Mouse (Mus musculus) ES-Bruce4 (cell line): ENCODE results near the gene Pde4d. TPM values are rescaled to one million over a fixed set of nuclear protein-coding genes. Genes with fewer than 3 reads are reported as not detected.

Source experiments
- H3K27ac ChIP-seq: 2 replicates; pipeline ENCODE4 v1.5.1; 2012; ENCODE audit warnings: low read length, inconsistent platforms; ENCODE audit not compliant: insufficient read depth
- H3K27me3 ChIP-seq: 2 replicates; pipeline ENCODE4 v1.6.1; 2012; ENCODE audit warnings: mild to moderate bottlenecking, low read length, inconsistent platforms; ENCODE audit not compliant: control insufficient read depth, poor library complexity, insufficient read depth, severe bottlenecking
- H3K36me3 ChIP-seq: 2 replicates; pipeline ENCODE4 v1.6.1; 2012; ENCODE audit warnings: inconsistent platforms, mild to moderate bottlenecking, low read length, moderate library complexity; ENCODE audit not compliant: control insufficient read depth, poor library complexity, insufficient read depth, severe bottlenecking
- H3K4me1 ChIP-seq: one replicate; pipeline ENCODE4 v1.8.1; 2011; ENCODE audit warnings: low read length; ENCODE audit not compliant: control insufficient read depth, insufficient read depth
- H3K4me3 ChIP-seq: 2 replicates; pipeline ENCODE4 v1.5.1; 2011; ENCODE audit warnings: low read depth, mild to moderate bottlenecking, low read length
- H3K9ac ChIP-seq: 2 replicates; pipeline ENCODE4 v1.6.1; 2012; ENCODE audit warnings: low read depth, mild to moderate bottlenecking, inconsistent platforms; ENCODE audit not compliant: poor library complexity, severe bottlenecking
- H3K9me3 ChIP-seq: replicated peaks from 2 replicates; pipeline ENCODE4 v1.6.1; 2012; ENCODE audit warnings: mild to moderate bottlenecking, low read length, inconsistent platforms; ENCODE audit not compliant: control insufficient read depth, poor library complexity, insufficient read depth, severe bottlenecking
- CTCF ChIP-seq: IDR thresholded peaks from one replicate; pipeline ENCODE4 v1.8.1; 2011; ENCODE audit warnings: low read depth, low read length
- EP300 ChIP-seq: IDR thresholded peaks from 2 replicates; pipeline ENCODE4 v1.6.1; 2011; ENCODE audit warnings: low read depth, low read length; ENCODE audit not compliant: insufficient read depth
- POLR2A ChIP-seq: IDR thresholded peaks from one replicate; pipeline ENCODE4 v1.8.1; 2011; ENCODE audit warnings: low read length; ENCODE audit not compliant: insufficient read depth
- polyA plus RNA-seq: library from polyadenylated mRNA; stranded (reverse); fragments of >200 nt; gene quantifications from 2 replicates; pipeline ENCODE4 v1.2.4, GENCODE M21; 2011; ENCODE audit warnings: low read depth; ENCODE audit not compliant: missing spikeins, insufficient read depth, insufficient read length

Gene Pde4d
- polyA plus RNA-seq, 1 experiment, result 5.0 TPM

DNA sequence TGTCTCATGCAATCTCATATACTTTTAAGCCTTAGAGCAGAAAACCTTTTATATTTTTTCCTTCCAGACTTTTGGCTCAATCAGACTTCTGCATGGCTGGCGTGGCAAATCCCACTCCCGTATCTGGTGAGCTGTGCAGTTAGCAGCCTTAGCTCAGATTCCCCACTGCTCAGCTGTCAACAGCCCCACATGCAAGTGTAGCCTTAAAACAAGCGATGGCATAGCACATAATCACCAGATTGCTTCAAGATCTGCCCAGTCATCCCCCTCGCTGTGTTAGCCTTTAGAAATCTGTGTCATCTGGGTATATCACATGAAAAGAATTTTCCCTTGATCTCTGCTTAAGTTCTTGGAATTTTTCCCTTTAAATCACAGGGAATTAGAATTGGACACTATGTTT lies 686.7 kb downstream of the Pde4d start:
- no peak for TF ChIP-seq EP300
- no peak for TF ChIP-seq POLR2A
- no peak overlapping the region for H3K9ac ChIP-seq
- no peaks in the 10 kb centered on the region for H3K36me3 ChIP-seq
- H3K27me3 ChIP-seq, result no peaks in the 10 kb centered on the region
- no peaks in the 10 kb centered on the region for H3K4me1 ChIP-seq
- no peak overlapping the region for H3K4me3 ChIP-seq
- no peaks in the 10 kb centered on the region for H3K9me3 ChIP-seq
- H3K27ac ChIP-seq, result no peak overlapping the region

DNA sequence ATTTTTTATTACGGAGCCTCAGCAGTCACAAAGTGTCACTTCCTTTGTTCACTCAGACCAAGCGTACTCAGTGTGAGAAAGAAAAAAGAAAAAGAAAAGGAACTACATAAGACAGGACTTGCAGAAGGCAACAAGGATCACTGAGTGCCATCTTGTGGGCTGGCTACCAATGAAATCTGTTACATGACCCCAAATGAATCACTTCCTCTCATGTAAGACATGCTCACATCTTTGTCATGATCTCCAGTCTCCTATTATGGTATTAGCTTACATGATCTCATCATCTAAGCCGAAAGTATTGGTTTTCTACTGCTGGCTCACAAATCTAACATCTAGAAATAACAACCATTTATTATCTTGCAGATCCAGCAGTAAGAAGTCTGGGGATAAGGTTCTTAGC lies 709.0 kb downstream of the Pde4d start:
- H3K9ac ChIP-seq, result no peak overlapping the region
- H3K27me3 ChIP-seq, result no peaks in the 10 kb centered on the region
- TF ChIP-seq POLR2A (no peak), CTCF (no peak), EP300 (no peak)
- H3K4me3 ChIP-seq, result no peak overlapping the region
- no peaks in the 10 kb centered on the region for H3K4me1 ChIP-seq
- no peaks in the 10 kb centered on the region for H3K36me3 ChIP-seq
- no peak overlapping the region for H3K27ac ChIP-seq
- H3K9me3 ChIP-seq, result no peaks in the 10 kb centered on the region

DNA sequence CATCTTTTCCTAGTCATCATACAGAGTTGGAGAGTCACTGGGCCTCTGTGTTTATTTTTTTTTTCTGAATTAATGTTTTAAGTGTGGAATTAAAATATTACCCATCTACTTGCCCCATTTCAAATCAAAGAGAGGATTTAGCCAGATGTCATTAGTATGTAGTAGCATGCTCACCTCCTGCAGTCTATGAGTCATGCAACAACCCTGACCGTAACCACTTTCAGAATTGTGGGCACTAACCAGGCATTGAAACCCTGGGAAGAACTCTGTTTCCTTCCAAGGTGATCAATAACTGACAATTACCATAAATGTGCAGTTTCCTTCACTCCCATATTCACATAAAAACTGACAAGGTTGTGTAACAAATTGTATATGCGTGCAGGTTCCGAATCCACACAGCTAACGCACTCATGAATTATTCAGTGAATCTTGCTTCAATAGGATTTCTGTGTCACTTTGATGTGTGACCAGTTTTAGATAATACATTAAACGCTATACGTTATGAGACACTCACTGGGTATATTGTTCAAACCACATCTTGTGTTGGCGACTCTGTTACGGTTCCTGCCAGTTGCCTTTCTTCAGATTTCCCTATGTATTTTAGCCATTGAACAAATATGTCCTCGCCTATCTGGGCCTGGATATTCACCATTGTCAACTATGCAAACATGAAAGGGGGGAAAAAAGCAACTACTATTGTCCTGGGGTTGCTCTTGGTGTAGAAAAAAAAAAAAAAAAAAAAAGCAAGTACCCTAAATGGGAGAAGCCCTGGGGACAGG lies 719.0 kb downstream of the Pde4d start:
- H3K36me3 ChIP-seq, result no peaks in the 10 kb centered on the region
- H3K27ac ChIP-seq, result no peak overlapping the region
- H3K9me3 ChIP-seq, result no peaks in the 10 kb centered on the region
- TF ChIP-seq CTCF (no peak), EP300 (no peak), POLR2A (no peak)
- H3K9ac ChIP-seq, result no peak overlapping the region
- no peaks in the 10 kb centered on the region for H3K4me1 ChIP-seq
- no peaks in the 10 kb centered on the region for H3K27me3 ChIP-seq
- no peak overlapping the region for H3K4me3 ChIP-seq

DNA sequence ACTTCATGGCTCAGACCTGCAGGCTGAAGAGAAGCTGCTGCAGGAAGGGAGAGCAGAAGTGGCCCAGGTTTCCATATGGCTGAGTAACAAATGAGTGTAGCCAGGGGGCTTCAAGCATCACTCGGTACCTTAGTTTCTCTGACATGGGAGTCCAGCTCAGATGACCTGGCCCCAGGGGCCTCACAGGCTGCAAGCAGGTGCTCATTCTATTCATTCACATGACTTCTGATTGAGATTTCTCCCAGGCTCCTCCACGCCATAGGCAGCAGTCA lies 719.5 kb downstream of the Pde4d start:
- H3K9me3 ChIP-seq, result no peaks in the 10 kb centered on the region
- H3K27ac ChIP-seq, result no peak overlapping the region
- H3K27me3 ChIP-seq, result no peaks in the 10 kb centered on the region
- TF ChIP-seq POLR2A (no peak), CTCF (no peak), EP300 (no peak)
- H3K9ac ChIP-seq, result no peak overlapping the region
- no peak overlapping the region for H3K4me3 ChIP-seq
- no peaks in the 10 kb centered on the region for H3K4me1 ChIP-seq
- H3K36me3 ChIP-seq, result no peaks in the 10 kb centered on the region

DNA sequence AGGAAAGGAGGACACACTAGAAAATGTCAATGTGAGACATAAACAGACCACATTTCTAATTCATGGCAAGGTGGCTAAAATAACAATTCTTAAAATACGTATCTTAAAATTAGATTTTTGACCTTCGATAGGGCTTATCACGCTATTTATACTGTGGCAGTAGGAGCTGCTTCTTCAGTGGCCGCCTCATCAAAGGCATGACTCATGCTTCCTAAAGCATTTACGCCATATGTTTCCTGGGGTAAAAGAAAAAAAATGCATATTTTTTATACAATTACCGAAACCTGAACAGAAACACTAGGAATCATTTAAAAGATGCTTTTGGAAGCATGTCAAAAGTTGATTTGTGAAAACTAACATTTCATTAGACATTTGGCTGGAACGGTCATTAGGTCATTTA lies 721.9 kb downstream of the Pde4d start:
- no peaks in the 10 kb centered on the region for H3K27me3 ChIP-seq

DNA sequence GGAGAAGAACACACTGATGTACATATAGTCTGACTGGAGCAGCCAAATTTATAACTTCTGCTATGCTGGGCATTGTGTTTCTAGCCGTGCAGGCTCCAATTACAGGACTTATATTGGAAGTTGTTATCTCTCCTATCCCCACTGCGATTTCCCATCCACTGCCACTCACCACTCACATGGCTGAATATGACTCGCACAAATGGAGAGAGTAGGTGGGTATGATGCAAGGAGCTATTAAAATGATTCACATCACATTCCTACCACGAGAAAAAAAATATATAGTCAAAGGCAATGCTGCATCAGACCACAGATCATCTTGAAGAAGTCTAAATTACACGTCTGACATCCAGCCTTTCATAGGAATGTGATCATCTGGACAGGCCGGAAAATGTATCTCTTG lies 725.5 kb downstream of the Pde4d start:
- Histone ChIP-seq H3K9me3 (no peaks in the 10 kb centered on the region), H3K9ac (no peak overlapping the region), H3K4me3 (no peak overlapping the region), H3K36me3 (no peaks in the 10 kb centered on the region), H3K27me3 (no peaks in the 10 kb centered on the region), H3K4me1 (no peaks in the 10 kb centered on the region), H3K27ac (no peak overlapping the region)
- TF ChIP-seq EP300 (no peak), POLR2A (no peak), CTCF (no peak)

More for the DNA sequence above, 721.9 kb downstream of the Pde4d start:
- Histone ChIP-seq H3K36me3 (no peaks in the 10 kb centered on the region), H3K4me3 (no peak overlapping the region), H3K27ac (no peak overlapping the region), H3K4me1 (no peaks in the 10 kb centered on the region), H3K9me3 (no peaks in the 10 kb centered on the region), H3K9ac (no peak overlapping the region)
- TF ChIP-seq EP300 (no peak), POLR2A (no peak), CTCF (no peak)
